Mouse (Mus musculus) cerebellum, adult 2 months (tissue): Measurements from ENCODE around the gene Dnajc9. TPM values are rescaled to one million over a fixed set of nuclear protein-coding genes. Genes with fewer than 3 reads are reported as not detected.

Experiments
- DNase-seq, 2 experiments: peaks; one replicate each; pipeline ENCODE4 v3.0.0; 2021
- H3K27ac ChIP-seq: fragments of 200-500 bp; 2 replicates; pipeline ENCODE4 v1.5.1; 2012; ENCODE audit warnings: low read length, control low read depth, inconsistent platforms; ENCODE audit not compliant: insufficient read depth
- H3K27me3 ChIP-seq: fragments of 200-500 bp; 2 replicates; pipeline ENCODE4 v1.6.1; 2012; ENCODE audit warnings: inconsistent platforms, mild to moderate bottlenecking, low read length, moderate library complexity; ENCODE audit not compliant: control insufficient read depth, insufficient read depth
- H3K4me1 ChIP-seq: fragments of 200-500 bp; 2 replicates; pipeline ENCODE4 v1.6.1; 2011; ENCODE audit warnings: low read length; ENCODE audit not compliant: control insufficient read depth, insufficient read depth
- H3K4me3 ChIP-seq: fragments of 200-500 bp; replicated peaks from 2 replicates; pipeline ENCODE3; 2011; ENCODE audit warnings: mild to moderate bottlenecking, low read depth, low read length, control low read depth; ENCODE audit not compliant: insufficient read depth
- CTCF ChIP-seq: fragments of 200-500 bp; IDR thresholded peaks from 2 replicates; pipeline ENCODE4 v1.5.1; 2011; ENCODE audit warnings: low read depth, mild to moderate bottlenecking, control low read depth, low read length, moderate library complexity, borderline replicate concordance; ENCODE audit not compliant: insufficient read depth
- POLR2A ChIP-seq: fragments of 200-500 bp; IDR thresholded peaks from 2 replicates; pipeline ENCODE4 v1.6.1; 2011; ENCODE audit warnings: low read length, control low read depth, borderline replicate concordance; ENCODE audit not compliant: insufficient read depth
- WGBS: fragments of 180-500 bp; shearing (Covaris S2); methylation state at CpG from one replicate; pipeline ENCODE4 v1.1.7; 2018; 5-methylcytosine and 5-hydroxymethylcytosine counted together
- polyA plus RNA-seq: library from polyadenylated mRNA; depleted of rRNA; stranded (reverse); fragments of >200 nt; gene quantifications from 2 replicates; pipeline ENCODE4 v1.2.3, GENCODE M21; 2012; rRNA removed

The Dnajc9 gene
- polyA plus RNA-seq, 1 experiment: 57.7 TPM

GRCm38 (mm10) chr14:20347991-20348541 is 40.6 kb downstream of the Dnajc9 start, which contains the start of the genes Ecd and Fam149b:
TSS of gene Ecd (minus strand) at chr14:20348121.
TSS of gene Fam149b (plus strand) at chr14:20348162.
- under 1% methylated on average over 42 of the region's 42 CpGs for WGBS

DNA sequence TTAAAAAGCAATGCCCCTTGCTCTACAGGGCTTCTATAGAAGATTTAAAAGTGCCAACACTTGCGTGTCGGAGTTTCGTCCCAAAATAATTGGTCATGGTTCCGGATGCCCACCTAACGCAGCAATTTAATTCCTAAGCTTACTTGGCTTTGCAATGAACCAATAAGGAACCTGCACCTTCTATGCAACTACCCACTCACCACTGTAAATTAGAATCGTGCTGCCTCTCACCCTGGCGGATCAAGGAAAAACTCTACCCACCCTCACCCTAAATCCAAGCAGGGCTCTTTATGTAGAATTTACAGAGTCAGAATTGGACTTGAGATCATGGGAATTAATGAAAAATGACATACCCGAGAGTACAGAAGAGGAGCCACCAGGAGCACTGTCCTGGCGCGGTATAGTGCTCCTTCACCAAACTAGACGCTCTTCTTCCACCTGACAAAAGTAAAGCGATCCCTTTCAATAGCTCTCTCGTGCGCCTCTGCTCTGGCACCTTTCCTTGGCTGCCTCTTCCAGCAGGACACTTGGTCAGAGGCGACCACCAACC is 41.2 kb downstream of the Dnajc9 start:
- 0 out of 2 replicates have a peak overlapping the region, but pooled peaks have one; percentile 32 for H3K27ac ChIP-seq
- DNase-seq: no peak
- peak overlapping the region; percentile 98 for H3K4me3 ChIP-seq
- TF ChIP-seq CTCF: no peak
- no peak for TF ChIP-seq POLR2A
- no peaks in the 10 kb centered on the region for H3K27me3 ChIP-seq
- under 1% methylated on average over 15 of the region's 15 CpGs for WGBS
- peaks cover 6% of the 10 kb centered on the region for H3K4me1 ChIP-seq

More at GRCm38 (mm10) chr14:20347991-20348541, 40.6 kb downstream of the Dnajc9 start, which contains the start of the genes Ecd and Fam149b:
- H3K27ac ChIP-seq: peak within 1 kb of the TSS; percentile 77
- H3K27me3 ChIP-seq: no peaks in the 10 kb centered on the region
- peak within 1 kb of the TSS; percentile 98 for H3K4me3 ChIP-seq
- peaks cover 6% of the 10 kb centered on the region for H3K4me1 ChIP-seq
- peak; percentile 91 to 94 for DNase-seq
- TF ChIP-seq CTCF (no peak), POLR2A (peak; percentile 66)

DNA sequence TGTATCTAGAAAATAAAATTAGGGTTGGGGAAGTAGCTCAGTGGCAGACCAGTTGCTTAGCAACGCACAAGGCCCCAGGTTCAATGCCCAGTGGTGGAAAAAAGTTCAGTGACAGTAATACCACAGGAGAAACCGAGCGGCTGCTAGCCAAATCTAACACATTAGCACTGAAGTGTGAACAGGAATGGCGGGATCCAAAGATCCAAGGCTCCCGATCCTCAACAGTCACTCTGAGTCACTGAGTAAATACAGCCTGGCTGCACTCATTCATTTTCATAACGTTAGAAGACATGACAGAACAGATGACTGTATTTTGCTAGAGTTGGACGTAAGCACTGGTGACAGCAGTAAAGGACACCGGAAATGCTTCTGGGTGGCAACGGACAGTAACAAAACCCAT is 42.8 kb downstream of the Dnajc9 start:
- Histone ChIP-seq H3K27ac (no peak overlapping the region), H3K27me3 (no peaks in the 10 kb centered on the region), H3K4me3 (no peak overlapping the region), H3K4me1 (peaks cover 6% of the 10 kb centered on the region)
- 58% methylated on average over 9 of the region's 9 CpGs for WGBS
- DNase-seq: no peak
- TF ChIP-seq POLR2A (no peak), CTCF (no peak)

- Histone ChIP-seq H3K4me3 (no peak overlapping the region), H3K27ac (no peak overlapping the region), H3K27me3 (no peaks in the 10 kb centered on the region), H3K4me1 (no peaks in the 10 kb centered on the region)
- TF ChIP-seq CTCF: no peak
- 80% methylated on average over 7 of the region's 7 CpGs for WGBS
- DNase-seq: no peak
Observed at GRCm38 (mm10) chr14:20340866-20341265, 47.8 kb downstream of the Dnajc9 start.

GRCm38 (mm10) chr14:20340149-20340548 is 48.6 kb downstream of the Dnajc9 start:
- 84% methylated on average over 8 of the region's 8 CpGs for WGBS
- H3K27me3 ChIP-seq: no peaks in the 10 kb centered on the region
- DNase-seq: no peak
- H3K4me1 ChIP-seq: no peaks in the 10 kb centered on the region
- no peak overlapping the region for H3K27ac ChIP-seq
- no peak overlapping the region for H3K4me3 ChIP-seq
- TF ChIP-seq CTCF (peak; percentile 28; the same call in 1 of the 2 replicates), POLR2A (no peak)

GRCm38 (mm10) chr14:20339415-20339814 is 49.3 kb downstream of the Dnajc9 start:
- H3K4me1 ChIP-seq: no peaks in the 10 kb centered on the region
- no peak for TF ChIP-seq POLR2A
- TF ChIP-seq CTCF: no peak
- WGBS: 95% methylated on average over 5 of the region's 5 CpGs

More at GRCm38 (mm10) chr14:20339415-20339814, 49.3 kb downstream of the Dnajc9 start:
- no peak for DNase-seq
- H3K4me3 ChIP-seq: no peak overlapping the region
- H3K27me3 ChIP-seq: no peaks in the 10 kb centered on the region
- no peak overlapping the region for H3K27ac ChIP-seq

Other genes starting within 250 kb of the Dnajc9 start
- 0.85 and 1.1 TPM in 2 replicates for gene Kcnk5, start 207.1 kb downstream of the Dnajc9 start, polyA plus RNA-seq
- not detected in 2 replicates for gene Kcnk16, start 119.7 kb downstream of the Dnajc9 start, polyA plus RNA-seq
- gene Nudt13, start 94.2 kb downstream of the Dnajc9 start, polyA plus RNA-seq: 27.1 and 27.6 TPM in 2 replicates
- 32.1 and 33.9 TPM in 2 replicates for gene Ecd, start 40.8 kb downstream of the Dnajc9 start, polyA plus RNA-seq
- gene Fam149b, start 40.7 kb downstream of the Dnajc9 start, polyA plus RNA-seq: 53.0 and 59.0 TPM in 2 replicates
- gene Mrps16, start 4.7 kb upstream of the Dnajc9 start, polyA plus RNA-seq: 52.8 and 53.5 TPM in 2 replicates
- gene Cfap70, start 63.3 kb upstream of the Dnajc9 start, polyA plus RNA-seq: 0.38 and 0.76 TPM in 2 replicates
- gene Anxa7, start 91.2 kb upstream of the Dnajc9 start, polyA plus RNA-seq: 69.6 and 72.2 TPM in 2 replicates
- gene Mss51, start 108.0 kb upstream of the Dnajc9 start, polyA plus RNA-seq: 1.1 TPM in 2 replicates
- 141 and 142 TPM in 2 replicates for gene Ppp3cb, start 157.7 kb upstream of the Dnajc9 start, polyA plus RNA-seq